Mouse (Mus musculus) stomach, postnatal 0 days (tissue): ENCODE results near the gene Bend7.
A peak's percentile ranks its signal among the peaks of the same experiment; 100 is the strongest.

Experiments used
- CTCF ChIP-seq: IDR thresholded peaks from 2 replicates; pipeline ENCODE4 v1.5.1; 2016; ENCODE audit warnings: antibody characterized with exemption, low read depth, mild to moderate bottlenecking, moderate library complexity
- EP300 ChIP-seq: optimal IDR thresholded peaks from 2 replicates; pipeline ENCODE3; 2016; ENCODE audit warnings: antibody characterized with exemption

DNA sequence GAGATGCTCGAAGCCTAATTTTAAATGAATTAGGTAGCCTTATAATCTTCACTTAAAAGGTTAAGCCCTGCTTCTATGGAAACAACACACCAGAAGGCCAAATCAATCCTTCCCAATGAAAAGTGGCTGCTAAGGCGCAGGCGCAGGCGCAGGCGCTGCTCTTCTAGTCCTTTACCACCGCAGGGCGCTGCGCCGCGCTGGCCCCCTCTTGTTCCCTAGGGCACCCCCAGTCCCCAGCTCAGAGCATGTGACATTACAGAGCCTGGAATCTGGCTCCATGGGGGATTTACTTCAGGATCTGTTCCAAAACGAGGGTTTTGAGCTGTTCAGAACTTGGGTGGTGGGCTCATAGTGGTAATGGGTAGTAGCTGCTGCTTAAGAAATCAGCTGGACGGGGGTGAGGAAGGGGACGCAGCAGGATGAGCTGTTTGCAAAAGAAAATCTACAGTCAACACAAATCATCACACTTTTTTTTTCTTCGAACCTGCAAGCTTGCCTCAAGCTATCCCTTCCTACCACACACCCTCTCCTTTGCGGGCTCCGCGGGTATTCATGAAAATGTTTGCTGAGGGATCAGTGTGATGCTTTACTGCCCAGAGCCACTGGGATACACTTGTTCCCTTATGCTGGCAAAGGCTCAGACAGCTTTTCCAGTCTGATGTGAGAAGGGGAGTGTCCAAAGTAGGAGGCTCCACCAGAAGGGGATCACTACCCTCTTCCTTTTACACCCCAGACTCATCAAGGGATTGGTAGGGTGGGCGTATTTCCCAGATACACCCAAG, 85.0 kb downstream of the Bend7 start:
- TF ChIP-seq CTCF (peak; percentile 25), EP300 (no peak)
